Mouse (Mus musculus): ENCODE measurements around the gene Lrrc32.

DNA sequence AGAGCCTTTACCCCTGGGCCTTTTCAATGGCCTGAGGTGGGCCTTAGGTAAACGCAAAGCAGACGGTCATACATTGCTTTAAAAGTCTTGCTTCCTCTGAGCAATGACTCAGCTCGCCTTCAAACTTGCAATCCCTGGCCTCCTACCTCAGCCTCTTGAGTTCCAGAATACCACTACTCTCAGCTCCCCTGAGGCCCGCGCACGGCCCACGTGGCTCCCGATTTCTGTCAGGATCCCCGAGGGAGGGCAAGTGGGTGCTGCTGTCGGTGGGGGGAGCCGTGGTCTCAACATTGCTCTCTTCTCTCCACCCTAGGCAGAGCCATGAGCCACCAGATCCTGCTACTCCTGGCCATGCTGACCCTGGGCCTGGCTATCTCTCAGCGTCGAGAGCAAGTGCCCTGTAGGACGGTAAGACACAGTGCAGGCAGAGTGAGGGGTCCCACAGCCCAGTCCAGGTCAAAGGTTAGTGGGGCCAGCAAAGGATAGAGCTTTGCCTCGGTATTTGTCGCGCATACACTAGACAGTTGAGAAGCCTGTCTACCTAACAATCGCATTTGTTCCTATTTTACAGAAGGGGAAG is 4.9 kb downstream of the Lrrc32 start:
- TF ChIP-seq POLR2A (IDR thresholded peaks at IDR 0.05; ENCODE audit: borderline replicate concordance, control insufficient read depth, low read depth, low read length) (no peak), CTCF (IDR thresholded peaks at IDR 0.05; ENCODE audit: control insufficient read depth, insufficient read depth, low read length) (no peak)

All from bone marrow, adult 2 months (tissue).